Mouse (Mus musculus) naive thymus-derived CD4-positive, alpha-beta T cell, adult 2 months (primary cell): ENCODE measurements at regions not wholly inside any gene's neighbourhood (a gene's known extent, or its start where the extent isn't known, plus 50 kb on each side); places are given as distances from the start of the nearest gene placed in this dataset.

ENCODE experiments used
- DNase-seq: peaks from one replicate; pipeline ENCODE4 v3.0.0-alpha.2; 2011; ENCODE audit warnings: low read depth

DNA sequence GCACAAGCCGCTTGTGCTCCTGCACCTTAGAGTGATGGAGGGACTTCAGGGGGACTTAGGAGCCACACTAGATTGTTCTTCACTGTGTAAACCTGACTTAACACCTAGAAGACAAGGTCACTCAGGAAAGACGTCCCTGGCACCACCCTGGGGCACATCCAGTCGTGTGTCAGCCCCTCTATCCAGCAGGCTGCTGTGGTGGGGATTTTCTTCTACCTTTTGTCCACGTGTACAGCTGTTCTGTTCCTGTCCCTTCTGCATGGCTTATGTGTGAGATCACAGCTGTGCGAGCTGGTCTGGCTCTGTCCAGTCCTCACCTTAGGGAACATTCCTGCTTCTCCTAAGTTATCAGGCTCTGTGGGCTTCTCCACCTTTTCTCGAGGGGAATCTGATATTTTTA, 286.0 kb upstream of the Id2 start:
- DNase-seq = no peak

DNA sequence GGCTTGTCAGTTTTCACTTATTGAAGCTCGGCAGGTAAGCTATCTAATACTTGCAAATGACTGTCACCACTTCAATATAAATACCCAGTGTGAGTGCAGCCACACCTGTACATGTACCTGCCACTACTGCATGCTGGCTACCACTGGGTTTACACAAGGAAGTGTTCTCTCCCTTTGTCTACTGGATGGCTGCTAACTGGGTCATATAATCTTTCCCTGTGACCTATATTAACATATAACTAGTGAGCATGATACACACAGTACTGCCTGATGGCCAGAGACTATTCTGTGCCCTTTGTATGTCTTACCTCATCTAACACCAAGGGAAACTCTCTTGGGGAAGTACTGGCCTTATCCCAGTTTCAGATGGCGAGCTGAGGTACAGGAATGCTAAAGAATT, 285.5 kb upstream of the Id2 start:
- no peak for DNase-seq

GRCm38 (mm10) chr12:25381619-25382018, 284.7 kb upstream of the Id2 start:
- no peak for DNase-seq

- no peak for DNase-seq
Observed at GRCm38 (mm10) chr12:25379996-25380395, 283.1 kb upstream of the Id2 start.

DNA sequence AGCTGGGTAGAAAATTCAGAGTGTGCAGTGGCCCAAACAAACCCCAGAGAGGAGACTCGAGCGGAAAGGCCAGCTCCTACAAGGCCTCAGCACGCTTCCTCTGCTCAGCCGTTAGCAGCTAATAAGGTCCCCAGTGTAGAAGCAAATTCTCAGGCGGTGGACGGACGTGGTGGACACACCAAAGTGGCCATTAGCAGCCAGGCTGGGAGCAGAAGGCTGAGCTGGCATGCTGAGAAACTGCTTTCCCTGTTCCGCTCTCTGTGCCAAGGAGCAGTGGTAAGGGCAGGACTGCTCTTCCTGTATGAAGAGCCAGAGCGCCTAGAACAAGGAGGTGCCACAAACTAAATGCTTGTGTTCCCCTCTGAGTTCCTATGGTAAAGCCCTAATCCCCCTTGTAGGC, 282.1 kb upstream of the Id2 start:
- no peak for DNase-seq

GRCm38 (mm10) chr12:25378036-25378645, 281.2 kb upstream of the Id2 start:
- DNase-seq = no peak

DNA sequence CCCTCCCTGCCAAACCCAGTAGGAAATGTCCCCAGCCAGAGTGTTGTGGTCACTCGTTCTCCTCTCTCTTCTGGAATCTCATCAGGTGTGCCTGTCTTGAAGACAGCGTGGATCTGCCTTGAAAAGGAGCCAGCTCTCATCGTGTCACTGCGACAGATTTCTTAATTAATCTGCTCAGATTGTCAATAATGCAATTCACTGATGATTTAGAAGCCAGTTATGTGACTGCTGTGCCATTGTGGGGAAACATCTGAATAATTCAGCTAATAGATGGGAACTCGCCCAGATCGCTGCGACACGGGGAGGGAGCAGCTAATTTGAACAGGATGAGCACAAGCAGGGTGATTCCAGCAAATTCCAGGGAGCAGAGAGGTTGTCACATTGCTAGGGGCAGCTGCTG, 279.5 kb upstream of the Id2 start:
- DNase-seq = no peak

DNA sequence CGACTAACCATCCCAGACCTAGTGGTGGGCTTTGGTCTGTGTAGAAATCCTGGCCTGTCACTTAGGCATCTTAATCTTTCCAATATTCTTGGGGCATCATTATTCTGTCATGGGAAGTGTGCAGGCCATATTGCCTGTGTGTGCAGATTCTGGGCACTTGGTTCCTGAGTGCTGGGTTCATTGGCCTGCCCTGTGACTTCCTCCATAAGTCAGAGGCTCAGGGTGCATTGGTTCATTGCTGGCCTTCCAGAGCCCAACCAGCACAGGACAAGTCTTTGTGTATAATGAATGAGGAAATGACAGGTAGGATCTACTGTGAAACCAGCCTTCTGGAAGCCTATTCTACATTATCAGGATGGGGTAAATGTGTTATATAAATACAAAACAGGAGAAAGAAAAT, 270.6 kb upstream of the Id2 start:
- DNase-seq = no peak

DNA sequence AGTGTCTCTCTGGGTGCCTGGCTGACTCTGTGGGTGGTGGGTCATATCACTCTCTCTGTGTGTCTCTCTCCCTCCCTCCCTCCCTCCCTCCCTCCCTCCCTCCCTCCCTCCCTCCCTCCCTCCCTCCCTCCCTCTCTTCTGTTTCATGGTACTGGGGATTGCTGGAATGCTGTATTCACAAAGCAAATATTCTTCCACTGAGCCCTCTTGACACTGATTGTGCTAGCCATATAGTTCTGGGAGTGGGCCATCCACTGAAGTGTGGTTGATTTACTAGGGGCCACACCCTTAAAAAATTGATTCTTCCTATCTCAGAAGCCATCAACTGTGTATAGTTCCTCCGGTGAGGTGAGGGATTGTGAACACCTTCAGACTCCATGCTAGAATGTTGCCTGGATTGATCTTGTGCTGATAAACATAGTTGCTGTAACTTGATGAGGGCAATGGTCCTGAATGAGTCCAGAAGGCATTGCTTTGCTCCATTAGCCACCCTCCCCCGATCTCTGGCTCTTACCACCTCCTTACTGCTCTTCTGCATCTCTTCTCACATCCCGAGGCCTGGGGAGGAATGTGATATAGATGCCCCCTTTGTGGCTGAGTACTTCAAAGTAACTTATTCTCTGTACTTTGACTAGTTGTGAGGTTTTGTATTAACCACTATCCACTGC, 268.8 kb upstream of the Id2 start:
- no peak for DNase-seq

DNA sequence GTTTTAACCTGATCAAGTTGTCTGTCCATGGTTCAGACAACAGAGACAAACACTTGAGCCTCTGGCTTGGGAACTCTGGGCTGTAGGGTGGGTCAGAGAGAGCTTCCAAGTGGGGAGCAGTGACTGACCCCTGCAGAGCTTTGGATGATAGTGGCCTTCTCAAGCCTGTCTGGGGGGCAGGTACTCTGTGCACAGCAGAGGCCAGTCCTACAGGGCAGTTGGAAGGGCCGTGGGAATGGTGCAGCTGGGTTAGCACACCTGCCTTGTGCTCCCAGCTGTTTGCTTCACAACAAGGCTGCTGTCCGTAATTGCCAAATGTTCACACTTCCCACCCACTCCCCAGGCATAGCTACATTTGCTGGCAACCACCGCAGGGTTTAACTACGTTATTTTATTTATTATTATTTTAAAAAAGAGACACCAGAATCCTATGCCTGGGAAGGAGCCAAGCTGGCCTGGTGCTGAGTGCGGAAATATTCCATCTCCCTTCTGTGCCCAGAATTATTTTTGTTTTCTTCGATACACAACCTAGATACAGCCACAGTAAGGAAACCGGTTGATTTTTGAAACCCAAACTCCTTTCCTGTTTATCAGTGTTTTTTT, 268.1 kb upstream of the Id2 start:
- no peak for DNase-seq

DNA sequence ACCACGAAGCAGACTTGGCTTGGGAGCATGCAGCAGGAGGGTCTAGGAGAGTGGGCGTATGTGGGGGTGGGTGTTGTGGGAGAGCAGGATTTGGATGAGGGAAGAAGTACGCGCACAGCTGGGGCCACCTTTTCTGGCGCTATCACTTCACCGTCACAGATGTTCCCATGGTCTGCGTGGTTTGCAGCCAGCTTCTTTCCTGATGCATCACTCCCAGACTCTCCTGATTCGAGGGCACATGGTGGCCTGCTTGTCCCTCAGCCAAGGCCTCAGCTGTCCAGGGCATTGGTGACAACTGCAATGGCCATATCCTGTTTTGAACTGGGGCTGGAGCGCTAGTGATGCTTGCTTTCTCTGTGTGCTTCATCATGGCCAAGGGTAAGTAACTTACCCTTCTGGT, 266.9 kb upstream of the Id2 start:
- no peak for DNase-seq

DNA sequence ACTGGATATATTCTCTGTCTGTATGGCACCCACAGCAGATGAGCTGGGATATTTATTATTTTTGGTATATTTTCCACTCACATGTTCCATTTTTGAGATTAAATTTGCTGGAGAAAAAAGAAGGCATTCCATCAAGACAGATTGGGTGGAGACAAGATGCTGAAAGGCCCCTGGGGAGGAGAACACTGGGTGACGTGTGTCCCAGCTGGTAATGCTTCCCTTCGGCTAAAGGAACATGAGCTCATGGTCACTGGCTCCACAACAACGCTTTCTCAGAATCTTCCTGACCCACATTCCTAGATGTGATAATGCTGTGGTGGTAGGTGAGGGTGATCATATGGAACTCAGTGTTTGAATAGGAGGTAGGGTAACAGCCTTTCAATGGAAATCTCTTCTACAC, 266.4 kb upstream of the Id2 start:
- no peak for DNase-seq

- no peak for DNase-seq
Observed at GRCm38 (mm10) chr12:25362771-25363170, 265.8 kb upstream of the Id2 start.

- DNase-seq = no peak
Observed at GRCm38 (mm10) chr12:25360726-25361125, 263.8 kb upstream of the Id2 start.

- DNase-seq = peak; percentile 76
Observed at GRCm38 (mm10) chr12:25359931-25360330, 263.0 kb upstream of the Id2 start.

- DNase-seq = no peak
Observed at GRCm38 (mm10) chr12:25358846-25359525, 262.0 kb upstream of the Id2 start.

DNA sequence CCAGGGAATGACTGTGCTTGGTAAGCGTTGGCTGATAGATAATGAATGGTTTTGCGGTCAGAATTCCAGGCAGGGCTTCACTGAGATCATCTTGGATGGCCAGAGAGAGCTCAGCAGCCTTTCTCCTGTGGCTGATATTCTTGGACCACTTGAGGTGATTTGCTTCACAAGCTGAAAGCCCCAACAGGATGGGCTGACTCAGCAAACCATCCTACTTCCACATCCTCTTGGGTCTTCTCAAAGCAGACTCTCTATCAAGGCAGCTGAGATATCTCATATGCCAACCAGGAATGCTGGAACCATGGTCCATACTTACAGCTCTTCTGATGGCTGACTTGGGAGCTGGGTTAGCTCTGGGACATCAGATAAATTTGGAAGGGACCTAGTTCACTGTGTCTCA, 259.8 kb upstream of the Id2 start:
- DNase-seq = no peak

DNA sequence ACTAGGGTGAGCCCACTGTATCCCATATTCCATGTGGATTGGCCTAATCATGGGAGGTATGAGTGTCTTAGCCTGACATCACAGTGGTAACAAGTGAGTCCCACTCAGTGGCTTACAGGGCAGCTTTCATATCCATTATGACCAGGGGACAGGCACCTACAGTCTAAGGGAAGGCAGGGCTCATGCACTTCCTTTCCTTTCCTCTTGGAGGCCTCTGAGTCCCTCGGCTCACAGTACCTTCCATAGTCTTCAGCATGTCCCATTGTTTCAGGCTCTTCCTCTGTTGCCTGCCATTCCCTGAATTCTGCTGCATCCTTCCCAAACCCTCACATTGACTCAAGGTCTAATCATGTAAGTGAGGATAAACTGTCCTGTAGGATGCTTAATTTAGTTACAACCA, 258.3 kb upstream of the Id2 start:
- DNase-seq = no peak

- no peak for DNase-seq
Observed at GRCm38 (mm10) chr12:25353402-25353896, 256.5 kb upstream of the Id2 start.

DNA sequence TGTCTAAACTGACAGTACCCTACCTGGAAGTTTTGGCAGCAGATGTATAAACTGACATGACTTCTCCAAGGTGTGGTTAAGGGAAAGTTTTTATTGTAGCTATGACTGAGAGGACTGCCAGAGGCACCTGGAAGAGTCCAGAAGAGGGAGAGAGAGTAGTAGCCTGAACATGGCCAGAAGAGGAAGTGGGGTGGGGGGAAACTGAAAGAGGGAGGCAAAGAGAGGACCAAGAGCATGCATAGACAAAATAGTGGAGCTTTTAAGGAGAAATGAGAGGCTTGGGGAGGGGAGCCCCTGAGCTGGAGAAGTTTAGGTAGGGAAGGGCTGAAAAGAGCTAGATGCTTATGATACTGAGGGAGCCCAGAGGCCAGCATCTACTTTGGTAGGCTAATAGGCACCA, 255.2 kb upstream of the Id2 start:
- DNase-seq = no peak

DNA sequence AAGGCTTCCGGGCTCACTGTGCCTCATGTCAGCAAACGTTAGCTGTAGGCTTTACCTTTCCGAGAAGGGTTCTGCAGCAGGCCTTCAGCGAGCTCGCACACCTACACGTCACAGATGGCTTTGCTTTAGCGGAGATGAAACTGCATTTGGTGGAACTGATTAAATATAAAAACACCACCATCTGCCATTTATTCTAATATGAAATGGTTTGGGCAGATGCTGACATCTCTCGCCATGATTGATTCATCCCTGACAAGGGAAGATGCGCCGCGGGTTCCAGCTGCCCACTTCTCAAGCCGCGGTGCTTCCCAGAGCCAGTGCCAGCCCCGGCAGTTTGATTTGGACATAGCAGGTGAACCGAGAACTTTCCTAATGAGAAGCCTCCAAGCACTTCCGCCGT, 247.4 kb upstream of the Id2 start:
- no peak for DNase-seq

- peak; percentile 41 for DNase-seq
Observed at GRCm38 (mm10) chr12:25338771-25339170, 241.8 kb upstream of the Id2 start.

DNA sequence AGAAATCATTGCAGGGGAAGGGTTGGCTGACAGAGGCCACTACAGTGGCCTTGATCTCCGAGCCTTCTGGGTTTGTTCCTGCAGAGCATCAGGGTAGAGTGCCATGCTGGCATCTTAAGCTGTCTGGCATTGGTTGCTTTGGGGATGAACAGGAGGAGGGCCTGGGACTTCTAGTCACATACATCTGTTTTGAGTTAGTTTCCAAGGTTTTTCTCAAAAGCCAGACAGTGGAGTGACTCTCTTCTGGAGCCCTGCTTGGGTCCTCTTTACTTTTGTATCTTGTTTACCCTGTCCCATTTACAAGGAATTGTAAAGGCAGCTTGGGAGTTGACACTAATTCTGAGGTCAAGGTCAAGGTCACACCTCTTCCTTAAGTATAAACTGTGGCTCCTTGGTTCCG, 239.0 kb upstream of the Id2 start:
- no peak for DNase-seq
